Mouse (Mus musculus) limb, embryonic 14.5 days (tissue): Measurements from ENCODE around the gene Adprh. TPM values are rescaled to one million over a fixed set of nuclear protein-coding genes. Genes with fewer than 3 reads are reported as not detected.
"Not testable (repeated sequence)": the region's sequence is repeated elsewhere in the genome, so short reads cannot be mapped to it uniquely, and the experiment has no call there.

ENCODE experiments used
- ATAC-seq: fragments of 200-750 bp; cut with Nextera tagmentation; 2 replicates; pipeline ENCODE4 v1.8.0; 2017; ENCODE audit warnings: low read depth, moderate number of reproducible peaks, moderate TSS enrichment; ENCODE audit not compliant: low FRiP score
- DNase-seq: peaks from one replicate; pipeline ENCODE4 v3.0.0-alpha.2; 2015; ENCODE audit warnings: low spot score
- H3K27ac ChIP-seq: fragments of 300-500 bp; sonication (generic); replicated peaks from 2 replicates; pipeline ENCODE4 v1.5.1; 2014; ENCODE audit warnings: low read depth, mild to moderate bottlenecking, low read length, moderate library complexity, mixed read lengths
- H3K27me3 ChIP-seq: fragments of 300-500 bp; sonication (generic); 2 replicates; pipeline ENCODE4 v1.6.1; 2014; ENCODE audit warnings: low read length, mixed read lengths; ENCODE audit not compliant: control insufficient read depth, insufficient read depth
- H3K36me3 ChIP-seq: fragments of 300-500 bp; sonication (generic); 2 replicates; pipeline ENCODE4 v1.6.1; 2014; ENCODE audit warnings: mild to moderate bottlenecking, low read length, moderate library complexity, mixed read lengths; ENCODE audit not compliant: control insufficient read depth, insufficient read depth
- H3K4me1 ChIP-seq: fragments of 300-500 bp; sonication (generic); 2 replicates; pipeline ENCODE4 v1.6.1; 2014; ENCODE audit warnings: antibody characterized with exemption, low read length, mixed read lengths; ENCODE audit not compliant: control insufficient read depth, insufficient read depth
- H3K4me2 ChIP-seq: fragments of 300-500 bp; sonication (generic); replicated peaks from 2 replicates; pipeline ENCODE4 v1.6.1; 2014; ENCODE audit warnings: low read depth, mild to moderate bottlenecking, low read length, moderate library complexity; ENCODE audit not compliant: severe bottlenecking
- H3K4me3 ChIP-seq: fragments of 300-500 bp; sonication (generic); replicated peaks from 2 replicates; pipeline ENCODE4 v1.5.1; 2014; ENCODE audit warnings: low read length
- H3K9ac ChIP-seq: fragments of 300-500 bp; sonication (generic); 2 replicates; pipeline ENCODE4 v1.6.1; 2014; ENCODE audit warnings: mild to moderate bottlenecking, low read depth, low read length, moderate library complexity; ENCODE audit not compliant: severe bottlenecking
- H3K9me3 ChIP-seq: fragments of 300-500 bp; sonication (generic); 2 replicates; pipeline ENCODE4 v1.6.1; 2016; ENCODE audit warnings: low read length; ENCODE audit not compliant: control insufficient read depth
- POLR2A ChIP-seq: fragments of 200-500 bp; IDR thresholded peaks from 2 replicates; pipeline ENCODE4 v1.8.0; 2012; ENCODE audit warnings: inconsistent platforms, mild to moderate bottlenecking, moderate library complexity, borderline replicate concordance; ENCODE audit not compliant: insufficient read depth, insufficient read length; ENCODE audit errors: extremely low read depth
- WGBS: fragments of 180-500 bp; shearing (Covaris S2); extraction: QIAGEN DNeasy Blood & Tissue Kit; methylation state at CpG from one replicate; pipeline ENCODE4 v1.1.7; 2014; 5-methylcytosine and 5-hydroxymethylcytosine counted together
- polyA plus RNA-seq, 2 experiments: library from polyadenylated mRNA; depleted of rRNA in 1 of 2; stranded (reverse) in 1 of 2; unstranded in 1 of 2; fragments of >200 nt; fragmentation: Nextera tagmentation in 1 of 2; extraction: Ambion mirVana in 1 of 2; gene quantifications; 2 replicates each; pipeline versions ENCODE4 v1.2.1 to v1.2.3; 2012 to 2014

Adprh gene
- polyA plus RNA-seq, 2 experiments = 69.5 to 114 TPM

GRCm38 (mm10) chr16:38451421-38452205 lies 890 bp downstream of the Adprh start:
- peak; percentile 50 for DNase-seq
- no peak for ATAC-seq
- Histone ChIP-seq H3K27ac (peak overlapping the region; percentile 94), H3K4me1 (peaks cover 6% of the 10 kb centered on the region; the same call in 1 of the 2 replicates), H3K27me3 (no peaks in the 10 kb centered on the region), H3K4me2 (peak overlapping the region; percentile 58), H3K9ac (peak overlapping the region; percentile 89), H3K36me3 (peaks cover 36% of the 10 kb centered on the region), H3K9me3 (no peaks in the 10 kb centered on the region), H3K4me3 (peak overlapping the region; percentile 66)
- 37% methylated on average over 12 of the region's 12 CpGs for WGBS
- no peak for TF ChIP-seq POLR2A

- Histone ChIP-seq H3K4me2 (no peak overlapping the region), H3K4me3 (no peak overlapping the region), H3K9me3 (no peaks in the 10 kb centered on the region), H3K4me1 (peaks cover 6% of the 10 kb centered on the region; the same call in 1 of the 2 replicates), H3K9ac (no peak overlapping the region), H3K36me3 (peaks cover 46% of the 10 kb centered on the region), H3K27ac (no peak overlapping the region), H3K27me3 (no peaks in the 10 kb centered on the region)
- ATAC-seq = no peak
- DNase-seq = no peak
- TF ChIP-seq POLR2A = no peak
- WGBS = 92% methylated on average over 7 of the region's 7 CpGs
These were observed 1.8 kb downstream of the Adprh start for GRCm38 (mm10) chr16:38450707-38451106.

GRCm38 (mm10) chr16:38448458-38448857 lies 4.0 kb downstream of the Adprh start:
- no peak for DNase-seq

GRCm38 (mm10) chr16:38447366-38447765 lies 5.1 kb downstream of the Adprh start:
- Histone ChIP-seq H3K4me1 (peaks cover 6% of the 10 kb centered on the region; the same call in 1 of the 2 replicates), H3K27me3 (no peaks in the 10 kb centered on the region), H3K36me3 (peaks cover 71% of the 10 kb centered on the region), H3K9ac (no peak overlapping the region), H3K9me3 (no peaks in the 10 kb centered on the region), H3K27ac (no peak overlapping the region), H3K4me3 (no peak overlapping the region), H3K4me2 (no peak overlapping the region)
- ATAC-seq = no peak
- no peak for TF ChIP-seq POLR2A
- DNase-seq = no peak
- 90% methylated on average over 21 of the region's 21 CpGs for WGBS

More at GRCm38 (mm10) chr16:38448458-38448857, 4.0 kb downstream of the Adprh start:
- ATAC-seq = no peak
- no peak overlapping the region for H3K4me3 ChIP-seq
- no peak overlapping the region for H3K4me2 ChIP-seq
- peaks cover 6% of the 10 kb centered on the region; the same call in 1 of the 2 replicates for H3K4me1 ChIP-seq
- H3K9me3 ChIP-seq = no peaks in the 10 kb centered on the region
- H3K9ac ChIP-seq = no peak overlapping the region
- H3K36me3 ChIP-seq = peaks cover 63% of the 10 kb centered on the region
- H3K27me3 ChIP-seq = no peaks in the 10 kb centered on the region
- 80% methylated on average over 12 of the region's 12 CpGs for WGBS
- TF ChIP-seq POLR2A = no peak
- no peak overlapping the region for H3K27ac ChIP-seq

GRCm38 (mm10) chr16:38446141-38446540 lies 6.4 kb downstream of the Adprh start:
- 94% methylated on average over 2 of the region's 2 CpGs for WGBS
- H3K9me3 ChIP-seq, H3K4me3 ChIP-seq, ATAC-seq, H3K4me1 ChIP-seq, H3K27me3 ChIP-seq, H3K9ac ChIP-seq, DNase-seq, H3K27ac ChIP-seq, H3K4me2 ChIP-seq: not testable (repeated sequence)
- peaks cover 71% of the 10 kb centered on the region for H3K36me3 ChIP-seq

- no peak overlapping the region for H3K4me3 ChIP-seq
- no peak for TF ChIP-seq POLR2A
- ATAC-seq = no peak
These were observed 6.9 kb downstream of the Adprh start for GRCm38 (mm10) chr16:38445576-38445975.

More at GRCm38 (mm10) chr16:38445576-38445975, 6.9 kb downstream of the Adprh start:
- Histone ChIP-seq H3K27ac (no peak overlapping the region), H3K36me3 (peaks cover 71% of the 10 kb centered on the region), H3K9ac (no peak overlapping the region), H3K27me3 (no peaks in the 10 kb centered on the region), H3K9me3 (no peaks in the 10 kb centered on the region), H3K4me2 (no peak overlapping the region), H3K4me1 (no peaks in the 10 kb centered on the region; the same call in 1 of the 2 replicates)
- WGBS = 96% methylated on average over 20 of the region's 20 CpGs
- DNase-seq = no peak
